Mouse (Mus musculus) bone marrow macrophage, adult 2 months (primary cell): ENCODE results near the gene 9930021J03Rik.

Source experiments
- CTCF ChIP-seq: IDR thresholded peaks from 2 replicates; pipeline ENCODE4 v1.5.1; 2012; ENCODE audit warnings: low read depth, mild to moderate bottlenecking, low read length, moderate library complexity
- POLR2A ChIP-seq: IDR thresholded peaks from 2 replicates; pipeline ENCODE4 v1.6.1; 2012; ENCODE audit warnings: mild to moderate bottlenecking, low read depth, low read length, borderline replicate concordance

DNA sequence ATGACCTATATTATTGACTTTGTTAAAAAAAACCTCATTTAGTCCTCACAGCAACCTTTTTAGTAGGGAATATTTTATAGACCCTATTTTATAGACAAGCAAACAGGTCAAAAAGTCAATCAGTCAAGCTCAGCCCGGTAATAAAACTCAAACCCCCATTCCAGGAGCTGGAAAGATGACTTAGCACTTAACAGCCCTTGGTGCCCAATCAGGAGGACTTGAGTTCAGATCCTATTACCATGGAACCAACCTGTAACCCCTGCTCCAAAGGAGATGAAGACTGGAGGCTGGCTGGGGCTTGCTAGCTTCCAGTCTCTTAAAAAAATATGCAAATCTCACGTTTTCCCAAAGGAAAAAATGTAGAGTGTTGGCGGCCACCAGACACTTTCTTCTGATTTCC lies 1.8 kb downstream of the 9930021J03Rik start:
- no peak for TF ChIP-seq CTCF
- TF ChIP-seq POLR2A = no peak
